Mouse (Mus musculus) embryonic facial prominence, embryonic 13.5 days (tissue): ENCODE measurements at regions not wholly inside any gene's neighbourhood (a gene's known extent, or its start where the extent isn't known, plus 50 kb on each side); places are given as distances from the start of the nearest gene placed in this dataset.
"Not testable (repeated sequence)": the region's sequence is repeated elsewhere in the genome, so short reads cannot be mapped to it uniquely, and the experiment has no call there.

Source experiments
- ATAC-seq: fragments of 200-750 bp; cut with Nextera tagmentation; 2 replicates; pipeline ENCODE4 v1.8.0; 2017; ENCODE audit warnings: low read depth; ENCODE audit not compliant: insufficient number of reproducible peaks, insufficient read depth, low FRiP score, low TSS enrichment
- H3K27ac ChIP-seq: fragments of 300-500 bp; sonication (generic); 2 replicates; pipeline ENCODE4 v1.5.1; 2015; ENCODE audit warnings: moderate library complexity, mild to moderate bottlenecking, inconsistent platforms
- H3K27me3 ChIP-seq: fragments of 300-500 bp; sonication (generic); 2 replicates; pipeline ENCODE4 v1.6.1; 2015; ENCODE audit warnings: mild to moderate bottlenecking, inconsistent platforms
- H3K36me3 ChIP-seq: fragments of 300-500 bp; sonication (generic); 2 replicates; pipeline ENCODE4 v1.6.1; 2015; ENCODE audit warnings: mild to moderate bottlenecking, inconsistent platforms
- H3K4me1 ChIP-seq: fragments of 300-500 bp; sonication (generic); 2 replicates; pipeline ENCODE4 v1.6.1; 2015; ENCODE audit warnings: inconsistent platforms
- H3K4me2 ChIP-seq: fragments of 300-500 bp; sonication (generic); 2 replicates; pipeline ENCODE4 v1.6.1; 2015; ENCODE audit warnings: moderate library complexity, mild to moderate bottlenecking, inconsistent platforms
- H3K4me3 ChIP-seq: fragments of 300-500 bp; sonication (generic); 2 replicates; pipeline ENCODE4 v1.5.1; 2015; ENCODE audit warnings: mild to moderate bottlenecking, inconsistent platforms
- H3K9ac ChIP-seq: fragments of 300-500 bp; sonication (generic); 2 replicates; pipeline ENCODE4 v1.6.1; 2015; ENCODE audit warnings: mild to moderate bottlenecking, inconsistent platforms
- H3K9me3 ChIP-seq: fragments of 300-500 bp; sonication (generic); 2 replicates; pipeline ENCODE4 v1.6.1; 2016; ENCODE audit warnings: inconsistent platforms
- WGBS: fragments of 180-500 bp; shearing (Covaris S2); methylation state at CpG from one replicate; pipeline ENCODE4 v1.1.7; 2015; ENCODE audit warnings: mixed read lengths; 5-methylcytosine and 5-hydroxymethylcytosine counted together

DNA sequence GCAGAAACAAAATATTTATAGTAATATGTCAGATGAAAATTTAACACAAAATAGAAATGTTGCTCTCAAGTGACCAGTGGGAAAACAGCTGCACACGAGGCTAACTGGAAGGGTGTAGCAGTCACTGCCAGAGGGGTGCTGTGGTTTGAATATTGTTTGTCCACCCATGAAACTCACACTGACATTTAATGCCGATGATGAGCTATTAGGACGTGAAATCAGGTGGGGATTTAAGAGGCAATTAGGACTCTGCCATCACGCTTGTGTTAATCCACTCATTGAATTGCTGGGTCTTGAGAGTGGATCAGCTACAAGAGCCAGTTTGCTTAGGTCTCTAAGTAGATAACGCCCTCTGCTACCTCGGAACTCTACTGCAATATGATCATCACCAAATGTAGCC is 114.3 kb upstream of the Slc1a3 start:
- WGBS = 69% methylated on average over 6 of the region's 6 CpGs
- ATAC-seq = no peak
- H3K9ac ChIP-seq = no peak overlapping the region
- H3K4me3 ChIP-seq = no peak overlapping the region
- H3K36me3 ChIP-seq = no peaks in the 10 kb centered on the region
- H3K27ac ChIP-seq = no peak overlapping the region
- H3K9me3 ChIP-seq = peaks cover 5% of the 10 kb centered on the region; the same call in 1 of the 2 replicates
- H3K27me3 ChIP-seq = no peaks in the 10 kb centered on the region
- no peak overlapping the region for H3K4me2 ChIP-seq
- H3K4me1 ChIP-seq = no peaks in the 10 kb centered on the region

DNA sequence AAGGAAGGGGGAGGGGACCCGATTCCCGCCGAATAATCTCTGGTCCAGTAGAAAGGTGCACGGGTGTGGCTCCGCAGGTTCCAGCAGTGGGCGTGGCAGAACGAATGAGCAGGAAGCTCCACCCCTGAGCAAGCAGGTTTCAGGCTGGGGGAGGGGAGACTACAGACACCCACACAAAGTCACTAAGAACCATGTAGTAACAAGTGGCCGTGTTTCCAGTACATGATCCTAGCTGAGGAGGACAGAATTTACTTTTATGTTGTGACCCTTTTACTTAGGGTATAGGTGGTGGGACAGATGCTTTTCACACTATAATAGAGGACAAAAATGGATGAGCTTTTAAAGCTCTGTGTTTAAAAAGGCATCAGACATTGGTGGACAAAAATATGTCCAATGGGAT is 112.2 kb upstream of the Slc1a3 start:
- not testable (repeated sequence) for H3K4me3 ChIP-seq

DNA sequence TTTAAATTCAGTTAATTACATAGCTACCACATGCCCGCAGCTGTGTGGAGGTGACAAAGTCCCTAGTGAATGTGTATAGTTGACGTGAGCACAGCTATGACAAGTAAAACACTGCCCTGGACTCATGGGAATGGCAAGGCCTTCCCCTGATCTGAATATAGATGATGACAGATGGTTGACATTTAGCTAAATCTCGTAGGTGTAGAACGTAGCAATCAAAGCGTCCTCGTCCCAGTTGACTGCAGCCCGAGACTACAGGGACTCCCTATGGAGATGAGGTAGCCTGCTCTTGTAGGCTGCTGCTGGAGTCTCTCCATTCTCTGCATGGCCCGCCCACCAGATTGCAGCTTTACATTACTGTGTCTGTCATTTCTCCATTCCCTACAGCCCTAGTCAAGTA is 107.0 kb upstream of the Slc1a3 start:
- Histone ChIP-seq H3K9me3 (no peaks in the 10 kb centered on the region), H3K9ac (no peak overlapping the region), H3K4me2 (no peak overlapping the region), H3K36me3 (no peaks in the 10 kb centered on the region), H3K4me1 (peaks cover 5% of the 10 kb centered on the region; the same call in 1 of the 2 replicates), H3K4me3 (no peak overlapping the region), H3K27me3 (no peaks in the 10 kb centered on the region), H3K27ac (no peak overlapping the region)
- no peak for ATAC-seq
- WGBS = 84% methylated on average over 8 of the region's 8 CpGs

More for the DNA sequence above, 112.2 kb upstream of the Slc1a3 start:
- not testable (repeated sequence) for H3K27me3 ChIP-seq, H3K36me3 ChIP-seq, H3K27ac ChIP-seq, H3K9me3 ChIP-seq, ATAC-seq, H3K4me2 ChIP-seq, H3K9ac ChIP-seq, H3K4me1 ChIP-seq
- 98% methylated on average over 3 of the region's 8 CpGs for WGBS

DNA sequence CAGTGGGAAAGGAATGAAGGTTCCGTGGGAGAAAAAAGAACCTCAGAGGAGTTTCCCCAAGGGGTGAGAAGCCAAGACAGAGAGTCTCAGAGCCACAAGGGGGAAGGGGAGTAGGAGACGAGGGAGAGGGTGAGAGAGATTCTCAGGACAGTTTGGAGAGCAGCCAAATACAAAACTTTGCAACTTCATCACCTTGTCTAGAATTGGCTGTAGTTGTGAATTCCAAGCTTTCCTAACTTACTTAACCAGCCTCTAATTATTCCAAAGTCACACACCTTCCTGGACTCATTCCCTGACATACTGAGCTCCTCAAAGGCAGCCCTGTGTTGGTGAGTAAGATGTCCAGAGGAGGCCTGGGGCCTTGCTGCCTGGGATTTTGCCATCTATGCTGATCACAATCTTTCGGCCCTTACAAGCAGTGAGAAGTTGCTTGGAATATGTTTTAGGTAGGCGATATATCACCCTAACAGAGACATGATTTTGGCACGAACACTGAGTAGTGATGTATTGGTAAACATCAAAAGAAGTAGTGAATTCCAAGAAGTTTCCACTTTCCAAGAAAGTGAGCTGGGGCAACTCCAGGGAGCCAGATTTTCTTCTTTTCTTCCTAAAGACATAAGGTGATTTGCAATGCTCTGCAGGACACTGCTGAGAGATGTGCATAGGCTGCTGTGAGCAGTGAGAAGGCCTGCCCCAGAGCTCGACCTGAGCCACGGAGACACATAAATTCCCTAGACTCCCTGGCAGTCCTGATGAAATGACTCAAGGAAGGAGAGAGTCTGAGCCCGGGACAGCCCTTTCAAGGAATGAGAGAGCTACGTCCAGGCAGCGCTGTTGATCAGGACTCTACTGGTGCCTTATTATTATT is 106.2 kb upstream of the Slc1a3 start:
- H3K4me2 ChIP-seq = no peak overlapping the region
- no peaks in the 10 kb centered on the region for H3K9me3 ChIP-seq
- ATAC-seq = no peak
- no peak overlapping the region for H3K9ac ChIP-seq
- H3K4me3 ChIP-seq = no peak overlapping the region
- WGBS = 61% methylated on average over 10 of the region's 10 CpGs
- H3K36me3 ChIP-seq = no peaks in the 10 kb centered on the region
- H3K4me1 ChIP-seq = peaks cover 5% of the 10 kb centered on the region; the same call in 1 of the 2 replicates
- H3K27me3 ChIP-seq = no peaks in the 10 kb centered on the region
- H3K27ac ChIP-seq = no peak overlapping the region

DNA sequence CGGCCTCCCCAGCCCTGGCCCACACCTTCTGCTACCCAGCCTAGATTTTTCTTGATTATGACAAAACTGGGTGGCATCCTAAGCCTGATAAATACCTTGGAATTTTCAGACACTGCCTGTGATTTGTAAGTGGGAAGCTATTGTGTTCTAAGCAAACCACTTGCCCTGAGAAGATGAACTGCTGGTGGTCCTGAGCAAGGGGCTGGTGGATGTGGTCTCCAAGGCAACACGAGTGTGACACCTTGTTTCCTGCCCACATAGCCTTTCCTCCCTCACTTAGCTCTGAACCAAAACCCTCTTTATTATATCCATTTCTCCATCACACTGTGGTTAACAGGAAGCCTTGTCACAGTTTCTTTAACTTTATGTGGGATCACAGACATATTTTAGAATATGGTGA is 105.4 kb upstream of the Slc1a3 start:
- peaks cover 5% of the 10 kb centered on the region; the same call in 1 of the 2 replicates for H3K4me1 ChIP-seq
- H3K9me3 ChIP-seq = no peaks in the 10 kb centered on the region
- no peak for ATAC-seq
- no peak overlapping the region for H3K9ac ChIP-seq
- WGBS = 71% methylated on average over 2 of the region's 2 CpGs
- H3K27ac ChIP-seq = no peak overlapping the region
- H3K4me2 ChIP-seq = no peak overlapping the region
- no peaks in the 10 kb centered on the region for H3K27me3 ChIP-seq
- no peak overlapping the region for H3K4me3 ChIP-seq
- H3K36me3 ChIP-seq = no peaks in the 10 kb centered on the region

DNA sequence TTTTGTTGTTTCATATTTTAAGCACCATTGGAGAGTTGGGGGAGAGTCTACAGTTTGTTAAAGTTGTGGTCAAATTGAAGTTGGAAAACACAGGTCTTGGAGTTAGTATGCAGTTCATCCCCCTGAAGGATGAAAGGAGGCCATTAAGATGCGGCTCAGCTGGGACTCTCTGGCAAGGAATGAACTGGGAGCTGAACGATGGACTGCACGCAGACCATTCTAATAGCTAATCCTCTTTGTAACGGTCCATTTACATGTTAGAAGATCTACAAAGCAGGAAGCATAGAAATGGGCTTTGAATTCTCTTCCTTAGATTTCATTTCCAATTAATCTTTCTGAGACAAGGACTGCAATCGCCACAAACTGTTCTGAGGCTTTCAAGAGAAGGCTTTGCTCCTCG is 104.7 kb upstream of the Slc1a3 start:
- H3K4me1 ChIP-seq = peaks cover 5% of the 10 kb centered on the region; the same call in 1 of the 2 replicates
- no peak overlapping the region for H3K4me3 ChIP-seq
- H3K9ac ChIP-seq = no peak overlapping the region
- H3K36me3 ChIP-seq = no peaks in the 10 kb centered on the region
- no peak for ATAC-seq
- H3K27ac ChIP-seq = no peak overlapping the region
- H3K4me2 ChIP-seq = no peak overlapping the region
- no peaks in the 10 kb centered on the region for H3K9me3 ChIP-seq
- no peaks in the 10 kb centered on the region for H3K27me3 ChIP-seq
- 53% methylated on average over 6 of the region's 6 CpGs for WGBS

DNA sequence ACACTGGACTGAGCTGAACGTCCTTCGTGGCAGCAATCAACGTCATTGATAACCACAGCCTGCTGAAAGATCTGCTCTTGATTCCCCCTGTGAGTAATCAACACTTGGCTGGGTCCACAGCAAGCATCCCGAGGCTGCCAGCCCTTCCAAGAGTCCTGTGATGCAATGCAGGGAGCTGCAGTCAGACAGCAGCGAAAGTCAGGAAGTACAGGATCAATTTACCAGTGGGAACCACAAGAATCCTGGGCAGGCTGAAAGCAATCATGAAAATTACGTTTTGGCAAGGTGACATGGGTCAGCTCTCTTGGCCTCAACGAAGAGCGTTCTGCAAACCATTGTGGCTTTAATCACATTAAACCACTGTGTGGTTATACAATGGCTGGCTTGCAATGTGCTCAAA is 95.8 kb upstream of the Slc1a3 start:
- WGBS = 20% methylated on average over 8 of the region's 8 CpGs
- Histone ChIP-seq H3K9me3 (no peaks in the 10 kb centered on the region), H3K27me3 (no peaks in the 10 kb centered on the region), H3K9ac (no peak overlapping the region), H3K4me3 (no peak overlapping the region), H3K27ac (peak overlapping the region; percentile 62; the same call in 1 of the 2 replicates), H3K36me3 (no peaks in the 10 kb centered on the region), H3K4me2 (no peak overlapping the region; the same call in 1 of the 2 replicates), H3K4me1 (peaks cover 9% of the 10 kb centered on the region)
- ATAC-seq = peak; percentile 88

DNA sequence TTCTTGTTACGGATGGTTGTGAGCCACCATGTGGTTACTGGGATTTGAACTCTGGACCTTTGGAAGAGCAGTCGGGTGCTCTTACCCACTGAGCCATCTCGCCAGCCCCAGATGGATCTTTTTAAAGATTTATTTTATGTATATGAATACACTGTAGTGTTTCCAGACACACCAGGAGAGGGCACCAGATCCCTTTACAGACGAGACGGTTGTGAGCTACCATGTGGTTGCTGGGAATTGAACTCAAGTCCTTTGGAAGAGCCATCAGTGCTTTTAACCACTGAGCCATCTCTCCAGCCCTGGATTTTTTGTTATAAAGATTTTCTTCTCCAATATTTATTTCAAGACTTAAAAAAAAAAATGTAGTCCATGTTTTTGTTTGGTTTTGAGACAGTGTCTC is 95.0 kb upstream of the Slc1a3 start:
- H3K27me3 ChIP-seq, H3K4me2 ChIP-seq, H3K4me3 ChIP-seq, H3K9me3 ChIP-seq, ATAC-seq, H3K36me3 ChIP-seq, H3K9ac ChIP-seq, H3K4me1 ChIP-seq: not testable (repeated sequence)
- WGBS = 89% methylated on average over 5 of the region's 5 CpGs
- H3K27ac ChIP-seq = peak overlapping the region; percentile 62; the same call in 1 of the 2 replicates

DNA sequence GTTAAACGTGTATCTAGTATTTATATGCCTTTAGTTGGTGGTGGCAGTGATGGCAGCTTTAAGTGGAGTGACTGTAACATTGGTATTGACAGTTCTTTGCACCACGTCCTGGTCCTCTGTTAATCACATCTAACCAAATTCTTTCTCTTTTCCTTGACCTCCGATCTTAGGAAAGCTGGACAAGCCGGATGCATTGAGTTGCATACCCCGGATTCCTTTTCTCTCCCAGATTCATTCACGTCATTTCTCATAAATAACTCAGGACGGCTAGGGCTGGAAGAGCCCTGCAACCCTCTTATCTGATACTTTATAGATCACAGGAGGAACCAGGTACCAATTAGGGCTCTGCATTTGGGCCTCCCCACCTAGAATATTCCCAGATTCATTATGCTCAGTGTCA is 91.5 kb upstream of the Slc1a3 start:
- no peak overlapping the region for H3K9ac ChIP-seq
- no peak overlapping the region for H3K4me3 ChIP-seq
- H3K36me3 ChIP-seq = no peaks in the 10 kb centered on the region
- H3K27me3 ChIP-seq = no peaks in the 10 kb centered on the region
- 62% methylated on average over 7 of the region's 7 CpGs for WGBS
- peaks cover 9% of the 10 kb centered on the region for H3K4me1 ChIP-seq
- H3K27ac ChIP-seq = no peak overlapping the region
- no peak for ATAC-seq
- H3K9me3 ChIP-seq = no peaks in the 10 kb centered on the region
- no peak overlapping the region for H3K4me2 ChIP-seq

DNA sequence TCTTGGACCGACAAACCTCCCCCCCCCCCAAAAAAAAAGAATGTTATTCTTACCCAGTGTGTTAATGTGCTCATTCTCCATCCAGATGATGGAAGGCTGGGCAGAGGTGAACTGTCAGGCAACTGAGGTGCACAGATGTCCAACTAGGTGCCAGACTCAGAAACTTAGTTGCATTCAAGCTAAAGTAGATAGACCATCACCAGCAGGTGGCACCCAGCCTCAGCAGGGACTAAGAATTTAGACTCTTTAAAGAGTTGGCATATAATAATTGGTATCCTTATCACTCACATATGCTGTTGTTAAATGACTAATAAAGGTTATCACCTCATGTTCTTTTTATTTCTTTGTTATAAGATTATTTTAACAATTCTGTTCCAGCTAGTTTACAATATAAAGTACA is 86.5 kb upstream of the Slc1a3 start:
- WGBS = 89% methylated on average over 1 of the region's 1 CpGs
- no peaks in the 10 kb centered on the region for H3K36me3 ChIP-seq
- H3K4me2 ChIP-seq = no peak overlapping the region
- H3K4me3 ChIP-seq = no peak overlapping the region
- no peaks in the 10 kb centered on the region for H3K9me3 ChIP-seq
- no peak overlapping the region for H3K9ac ChIP-seq
- H3K27ac ChIP-seq = no peak overlapping the region
- peaks cover 2% of the 10 kb centered on the region; the same call in 1 of the 2 replicates for H3K4me1 ChIP-seq
- H3K27me3 ChIP-seq = no peaks in the 10 kb centered on the region
- ATAC-seq = no peak

DNA sequence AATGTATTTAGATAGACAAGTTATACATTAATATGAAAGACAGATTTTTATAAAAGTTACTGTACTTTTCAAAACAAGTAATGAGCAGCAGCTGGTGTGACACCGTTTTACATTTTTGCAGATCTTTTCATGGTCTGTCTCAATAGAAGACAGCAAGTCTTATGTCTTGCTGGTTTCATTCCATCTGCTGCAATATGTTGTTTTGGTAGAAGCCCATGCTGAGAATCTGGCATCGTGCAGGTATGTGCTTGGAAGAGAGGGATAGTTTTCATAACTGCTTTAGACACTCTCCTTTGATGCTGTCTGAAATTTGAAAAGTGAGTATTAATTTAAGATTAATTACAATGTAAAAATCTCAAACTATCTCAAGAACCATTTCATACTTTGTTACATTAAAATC is 81.5 kb upstream of the Slc1a3 start:
- Histone ChIP-seq H3K4me3 (no peak overlapping the region), H3K9ac (no peak overlapping the region), H3K4me2 (no peak overlapping the region), H3K36me3 (no peaks in the 10 kb centered on the region), H3K27me3 (no peaks in the 10 kb centered on the region), H3K9me3 (no peaks in the 10 kb centered on the region), H3K4me1 (0 out of 2 replicates have a peak, but pooled peaks cover 2% of the 10 kb centered on the region), H3K27ac (no peak overlapping the region)
- no peak for ATAC-seq
- 73% methylated on average over 2 of the region's 2 CpGs for WGBS

DNA sequence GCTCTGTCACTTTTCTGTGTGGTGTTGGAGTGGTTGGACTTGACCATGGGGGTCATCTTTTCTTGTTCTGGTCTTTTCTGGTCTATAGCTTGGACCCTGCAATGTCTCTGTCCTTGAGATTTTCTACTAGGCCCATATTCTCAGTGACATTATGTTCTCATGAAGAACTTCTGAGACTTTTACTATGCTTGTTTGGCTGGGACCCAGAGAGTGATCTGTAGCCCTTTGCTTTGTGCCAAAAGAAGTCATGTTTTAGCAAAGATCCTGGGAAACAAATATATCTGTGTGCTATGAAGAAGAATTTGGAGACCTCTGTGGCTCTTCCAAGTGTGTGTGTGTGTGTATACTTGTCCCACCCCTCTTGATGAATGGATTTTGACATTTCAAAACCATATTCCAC is 79.4 kb upstream of the Slc1a3 start:
- no peak overlapping the region for H3K4me3 ChIP-seq
- no peak for ATAC-seq
- H3K27me3 ChIP-seq = no peaks in the 10 kb centered on the region
- no peak overlapping the region for H3K27ac ChIP-seq
- no peaks in the 10 kb centered on the region for H3K4me1 ChIP-seq
- H3K9ac ChIP-seq = no peak overlapping the region
- H3K4me2 ChIP-seq = no peak overlapping the region
- H3K9me3 ChIP-seq = no peaks in the 10 kb centered on the region
- no peaks in the 10 kb centered on the region for H3K36me3 ChIP-seq
